Comparison of ENCODE assay signal across 8 mouse cellular contexts in the genomic region with DNA sequence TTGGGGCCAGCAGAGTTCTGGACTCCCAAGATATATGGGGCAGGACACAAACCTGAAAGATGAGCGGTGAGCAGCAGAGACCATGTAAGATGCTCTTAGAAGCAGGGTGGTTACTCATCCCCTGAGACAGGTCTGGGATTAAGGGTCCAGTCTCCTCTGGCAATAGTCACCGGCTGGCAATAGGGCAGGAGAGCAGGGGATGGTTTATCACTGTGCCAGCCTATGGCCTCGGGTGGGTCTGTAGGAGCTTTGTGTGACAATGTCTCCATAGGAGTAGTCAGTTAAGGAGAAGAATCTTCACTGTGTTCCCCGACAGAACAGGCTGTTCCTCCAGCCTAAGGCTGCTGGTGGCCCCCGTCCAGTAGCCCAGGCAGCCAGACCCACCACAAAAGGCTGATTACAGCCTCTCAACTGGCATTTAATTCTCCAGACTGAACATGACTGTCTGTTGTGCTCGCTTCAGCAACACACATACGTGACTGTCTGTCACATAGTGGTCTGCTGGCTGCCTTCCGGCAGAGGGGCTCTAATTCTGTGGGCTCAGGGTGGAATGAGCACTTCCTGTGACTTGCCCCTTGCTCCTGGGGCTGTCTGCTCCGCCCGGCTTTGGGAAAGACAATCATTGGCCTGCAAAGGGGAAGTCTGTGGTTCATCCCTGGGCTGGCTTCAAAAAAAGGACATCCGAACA. TPM values are rescaled to one million over a fixed set of nuclear protein-coding genes. Genes with fewer than 3 reads are reported as not detected.
A peak's percentile ranks its signal among the peaks of the same experiment; 100 is the strongest.
DNase-seq lines count a peak whose midpoint lies in the region; ATAC-seq and TF ChIP-seq lines count a peak whose summit lies in the region.

No protein-coding gene starts in this region.

- H3K4me3 ChIP-seq in E14TG2a.4 (replicated peaks; ENCODE audit: low read length) = peak overlapping the region; percentile 99
- H3K4me3 ChIP-seq in heart, embryonic 10.5 days = peak overlapping the region; percentile 92
- H3K4me3 ChIP-seq in liver, embryonic 11.5 days (ENCODE audit: low read depth, low read length) = 0 out of 2 replicates have a peak overlapping the region, but pooled peaks have one; percentile 2

- WGBS in heart, embryonic 10.5 days = 57% methylated on average over 11 of the region's 11 CpGs
- WGBS in liver, embryonic 11.5 days = 49% methylated on average over 11 of the region's 11 CpGs

- H3K36me3 ChIP-seq in E14TG2a.4 (ENCODE audit: insufficient read depth, low read length) = peaks cover 70% of the 10 kb centered on the region
- peaks cover 37% of the 10 kb centered on the region for H3K36me3 ChIP-seq in heart, embryonic 10.5 days
- H3K36me3 ChIP-seq in liver, embryonic 11.5 days (ENCODE audit: control insufficient read depth, insufficient read depth, low read length) = no peaks in the 10 kb centered on the region

- DNase-seq in cerebellum, postnatal 10 days = peak; percentile 55 to 59
- no peak for DNase-seq in cerebellum, postnatal 4 days (ENCODE audit: low spot score in 2 of 2)
- no peak for DNase-seq in heart, embryonic 10.5 days (ENCODE audit: low spot score)
- DNase-seq in liver, embryonic 11.5 days (ENCODE audit: low spot score) = no peak
- DNase-seq in spleen, adult 18-20 months = no peak
- no peak for DNase-seq in layer of hippocampus, adult 8-10 months (ENCODE audit: low spot score in 2 of 2)
- DNase-seq in cerebellum, postnatal 36 days = no peak

- H3K4me2 ChIP-seq in liver, embryonic 11.5 days = peak overlapping the region; percentile 80

- H3K27ac ChIP-seq in heart, embryonic 10.5 days = peak overlapping the region; percentile 97
- H3K27ac ChIP-seq in liver, embryonic 11.5 days (ENCODE audit: low read depth, low read length) = peak overlapping the region; percentile 10; the same call in 1 of the 2 replicates

- peaks cover 79% of the 10 kb centered on the region for H3K4me1 ChIP-seq in E14TG2a.4 (replicated peaks; ENCODE audit: low read depth, low read length)
- H3K4me1 ChIP-seq in heart, embryonic 10.5 days = peaks cover 79% of the 10 kb centered on the region
- H3K4me1 ChIP-seq in liver, embryonic 11.5 days (replicated peaks; ENCODE audit: control insufficient read depth, insufficient read depth, low read length) = peaks cover 62% of the 10 kb centered on the region

- no peaks in the 10 kb centered on the region for H3K27me3 ChIP-seq in E14TG2a.4 (ENCODE audit: insufficient read depth, low read length)
- no peaks in the 10 kb centered on the region for H3K27me3 ChIP-seq in heart, embryonic 10.5 days (ENCODE audit: insufficient read depth, poor library complexity, severe bottlenecking)
- no peaks in the 10 kb centered on the region for H3K27me3 ChIP-seq in liver, embryonic 11.5 days (replicated peaks; ENCODE audit: control insufficient read depth, insufficient read depth, low read length)

- H3K9ac ChIP-seq in liver, embryonic 11.5 days (ENCODE audit: low read depth, low read length) = no peak overlapping the region

- H3K9me3 ChIP-seq in E14TG2a.4 (ENCODE audit: low read length) = peaks cover 1% of the 10 kb centered on the region; the same call in 1 of the 2 replicates
- no peaks in the 10 kb centered on the region for H3K9me3 ChIP-seq in heart, embryonic 10.5 days
- no peaks in the 10 kb centered on the region for H3K9me3 ChIP-seq in liver, embryonic 11.5 days (ENCODE audit: control insufficient read depth, low read length)

- TF ChIP-seq CTCF in E14TG2a.4 (conservative IDR thresholded peaks at IDR 0.05; ENCODE audit: low read length) = no peak

- no peak for ATAC-seq in liver, embryonic 11.5 days (replicated peaks; ENCODE audit: low FRiP score)

RNA-seq across cellular contexts. Expression of gene Cd81, which starts 3.1 kb away (rescaled TPM):
- polyA plus RNA-seq in heart, embryonic 10.5 days (2016; fragmentation: Nextera tagmentation; extraction: Ambion mirVana) = 472 and 583 TPM in 2 replicates
- 273 and 276 TPM in 2 replicates for polyA plus RNA-seq in liver, embryonic 11.5 days (2014; fragmentation: Nextera tagmentation; extraction: Ambion mirVana)
- 100 to 1,000 TPM; 413 to 631 (median 486) TPM for total RNA-seq in layer of hippocampus, adult 8-10 months (2022)

RNA-seq across cellular contexts. Expression of gene Tssc4, which starts 13.4 kb away (rescaled TPM):
- 78.0 and 99.5 TPM in 2 replicates for polyA plus RNA-seq in heart, embryonic 10.5 days (2016; fragmentation: Nextera tagmentation; extraction: Ambion mirVana)
- polyA plus RNA-seq in liver, embryonic 11.5 days (2014; fragmentation: Nextera tagmentation; extraction: Ambion mirVana) = 48.9 and 52.2 TPM in 2 replicates
- 10 to 100 TPM; 34.2 to 46.9 (median 38.5) TPM for total RNA-seq in layer of hippocampus, adult 8-10 months (2022)

RNA-seq across cellular contexts. Expression of gene Trpm5, which starts 38.8 kb away (rescaled TPM):
- polyA plus RNA-seq in heart, embryonic 10.5 days (2016; fragmentation: Nextera tagmentation; extraction: Ambion mirVana) = 1.1 and 1.5 TPM in 2 replicates
- 1.2 and 1.3 TPM in 2 replicates for polyA plus RNA-seq in liver, embryonic 11.5 days (2014; fragmentation: Nextera tagmentation; extraction: Ambion mirVana)
- total RNA-seq in layer of hippocampus, adult 8-10 months (2022) = under 1 TPM in 1 of 4 experiments, not detected in 3; 0.16 TPM

RNA-seq across cellular contexts. Expression of gene Kcnq1, which starts 50.5 kb away (rescaled TPM):
- polyA plus RNA-seq in heart, embryonic 10.5 days (2016; fragmentation: Nextera tagmentation; extraction: Ambion mirVana) = 5.4 and 10.5 TPM in 2 replicates
- polyA plus RNA-seq in liver, embryonic 11.5 days (2014; fragmentation: Nextera tagmentation; extraction: Ambion mirVana) = 0.59 and 1.2 TPM in 2 replicates
- 1 to 10 TPM in 1 of 4 experiments, under 1 TPM in 3; 0.61 to 1.2 (median 0.83) TPM for total RNA-seq in layer of hippocampus, adult 8-10 months (2022)

RNA-seq across cellular contexts. Expression of gene Tspan32, which starts 50.8 kb away (rescaled TPM):
- 19.3 and 21.1 TPM in 2 replicates for polyA plus RNA-seq in heart, embryonic 10.5 days (2016; fragmentation: Nextera tagmentation; extraction: Ambion mirVana)
- 115 and 118 TPM in 2 replicates for polyA plus RNA-seq in liver, embryonic 11.5 days (2014; fragmentation: Nextera tagmentation; extraction: Ambion mirVana)
- total RNA-seq in layer of hippocampus, adult 8-10 months (2022) = under 1 TPM in 2 of 4 experiments, not detected in 2; 0.70 to 0.75 TPM

Comparison
In these comparisons a context has a peak if more than half of its experiments do, and no peak if none do; other contexts are left out.
1. DNase-seq: peak in cerebellum, postnatal 10 days (2 of 2); none in cerebellum, postnatal 4 days (0 of 2), heart, embryonic 10.5 days (single experiment), liver, embryonic 11.5 days (single experiment), spleen, adult 18-20 months (0 of 2), layer of hippocampus, adult 8-10 months (0 of 2) and cerebellum, postnatal 36 days (0 of 2).
2. H3K4me3 ChIP-seq: peak in every context shown above with its lines; median percentile 99 in E14TG2a.4; 92 in heart, embryonic 10.5 days; 2 in liver, embryonic 11.5 days.